Mouse (Mus musculus): Measurements from ENCODE around the gene Apmap.

Apmap gene

DNA sequence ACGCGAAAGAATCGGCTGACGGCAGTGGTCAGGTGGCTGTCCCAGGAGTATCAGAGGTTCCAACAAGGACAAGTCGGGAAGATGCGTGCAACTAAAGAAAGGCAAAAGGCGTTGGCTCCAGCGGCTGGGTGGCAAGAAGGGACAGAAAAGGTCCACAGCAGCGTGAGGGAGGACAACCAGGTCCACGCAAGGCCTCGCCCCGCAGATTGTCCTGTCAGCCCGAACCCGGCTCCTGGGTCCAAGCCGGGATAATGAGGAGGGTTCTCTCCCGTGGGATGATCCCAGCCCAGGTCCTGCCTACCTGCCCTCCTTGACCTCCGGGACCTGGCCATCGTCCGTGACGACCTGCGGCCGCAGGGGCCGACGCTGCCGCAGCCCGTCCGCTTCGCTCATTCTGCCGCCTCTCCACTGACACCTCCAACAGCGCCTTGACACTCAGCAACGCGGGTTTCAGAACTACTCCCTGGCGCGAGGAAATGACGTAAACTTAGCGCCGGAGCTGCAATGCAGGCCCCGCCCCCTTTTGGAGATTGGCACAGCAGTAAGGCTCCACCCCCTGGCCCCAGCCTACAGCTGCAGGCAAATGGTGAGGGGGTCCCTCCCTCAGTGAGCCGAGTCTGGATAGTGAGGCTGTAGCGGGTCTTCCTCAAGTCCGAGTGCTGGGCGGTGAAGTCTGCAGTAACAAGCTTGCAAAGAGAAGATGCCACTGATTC is at the start of gene Apmap:
TSS of gene Apmap (minus strand) at position 481 of the 713 bp plus-strand sequence.
- peak; percentile 96 for DNase-seq (ENCODE audit: low spot score)

DNA sequence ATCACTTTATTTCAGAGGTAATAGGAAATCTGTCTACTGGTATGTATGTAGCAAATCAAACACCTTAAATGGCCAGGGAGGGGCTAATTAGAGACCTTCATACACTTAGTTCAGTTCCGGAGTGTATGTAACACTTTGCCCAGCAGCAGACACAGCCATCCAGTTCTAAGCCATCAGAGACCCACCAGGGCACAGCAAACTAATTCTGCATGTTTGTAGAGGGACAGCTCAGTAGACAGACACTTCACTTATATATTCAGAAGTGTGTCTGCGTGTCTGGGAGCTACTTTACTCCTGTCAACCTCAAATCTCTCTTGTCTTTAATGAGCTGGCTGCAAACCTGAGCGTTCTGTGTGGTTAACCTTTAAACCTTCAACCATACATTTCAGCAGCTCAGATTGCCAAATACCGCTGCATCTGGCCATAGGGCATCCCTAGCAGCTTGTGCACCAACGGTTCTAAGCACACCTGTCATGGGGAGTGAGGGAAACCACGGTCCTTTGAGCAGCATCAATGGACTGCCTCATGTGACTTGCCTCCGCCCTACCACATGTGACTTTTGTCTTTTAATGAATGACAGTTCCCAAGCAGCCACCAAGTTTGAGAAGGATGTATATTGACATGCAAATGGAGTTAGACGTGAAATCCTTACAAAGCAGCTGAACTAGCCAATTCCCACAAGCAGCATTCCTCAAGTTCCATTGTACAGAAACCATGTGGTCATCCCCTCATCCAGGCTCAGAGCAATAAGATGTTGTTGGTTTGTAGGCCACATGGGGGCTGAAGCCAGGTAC is 48.8 kb upstream of the Apmap start:
- DNase-seq (ENCODE audit: low spot score), result no peak

DNA sequence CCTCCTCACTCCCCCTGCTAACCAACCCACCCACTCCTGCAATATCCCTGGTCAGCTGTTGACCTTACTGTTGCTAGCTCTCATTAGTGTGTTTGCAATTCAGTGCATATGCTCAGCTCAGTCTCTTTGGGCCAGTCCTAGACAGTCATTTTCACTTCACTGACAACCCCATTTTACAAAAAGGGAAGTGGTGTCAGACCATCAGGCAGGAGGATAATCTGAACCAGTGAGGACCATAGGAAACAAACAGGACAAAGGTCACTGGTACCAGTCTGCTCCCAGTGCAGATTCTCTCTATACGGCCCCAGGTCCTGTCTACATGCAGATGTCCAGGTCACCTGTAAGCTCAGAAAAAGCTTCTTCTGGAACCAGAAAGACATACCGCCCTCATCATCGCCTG is 47.7 kb upstream of the Apmap start:
- DNase-seq (ENCODE audit: low spot score), result no peak

DNA sequence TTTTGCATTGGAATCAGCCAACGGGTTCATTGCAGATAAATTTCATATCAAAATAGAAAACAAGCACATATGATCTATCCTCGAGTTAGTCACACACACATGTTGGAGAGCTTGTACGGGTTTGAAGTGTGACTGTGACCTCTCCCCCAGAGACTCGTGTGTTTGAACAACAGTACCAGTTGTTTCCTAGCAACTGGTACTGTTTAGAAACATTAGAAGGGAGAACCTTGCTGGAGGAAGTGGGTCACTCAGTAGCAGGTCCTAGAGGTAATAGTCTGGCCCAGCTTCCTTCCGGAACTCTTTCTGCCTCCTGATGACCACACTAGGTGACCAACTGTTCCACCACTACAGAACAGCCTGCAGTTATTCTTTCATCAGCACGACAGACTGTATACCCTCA is 46.9 kb upstream of the Apmap start:
- peak; percentile 54 for DNase-seq (ENCODE audit: low spot score)

DNA sequence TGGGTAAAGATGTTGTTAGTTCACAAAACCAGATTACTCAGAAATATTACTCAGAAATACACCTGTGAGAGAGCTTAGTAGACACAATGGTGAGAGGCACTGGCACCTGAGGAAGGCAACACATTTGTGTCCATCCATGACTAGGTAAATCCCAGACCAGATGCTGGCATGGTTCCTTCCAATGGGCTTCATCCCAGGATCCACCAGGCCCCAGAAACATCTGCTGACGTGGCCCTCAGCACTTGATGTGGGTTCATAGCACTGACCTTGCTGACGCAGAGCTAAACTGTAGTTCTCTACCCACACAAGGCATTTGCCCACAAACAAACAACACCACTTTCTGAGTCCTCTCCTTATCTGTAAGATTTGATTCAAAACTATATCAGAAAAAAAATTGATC is 46.4 kb upstream of the Apmap start:
- DNase-seq (ENCODE audit: low spot score), result no peak

DNA sequence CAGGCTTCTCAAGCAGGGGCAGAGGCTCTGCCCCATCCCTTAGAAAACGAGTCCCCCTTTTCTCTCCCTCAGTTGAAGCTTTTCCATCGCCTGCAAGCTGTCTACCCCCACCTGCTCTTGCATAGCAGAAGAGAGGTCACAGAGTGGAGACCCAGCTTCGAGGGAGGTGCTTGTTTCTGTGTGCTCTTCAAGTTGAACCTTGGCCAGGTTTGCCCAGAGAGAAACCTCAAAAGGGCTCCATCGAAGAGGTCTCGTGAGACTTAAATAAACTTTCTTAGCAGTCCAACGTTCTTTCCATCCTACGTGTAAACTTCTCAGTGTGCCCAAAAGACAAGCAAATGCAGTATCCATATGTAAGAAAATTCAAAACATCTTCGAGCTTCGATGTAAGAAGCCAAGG is 43.0 kb upstream of the Apmap start:
- DNase-seq (ENCODE audit: low spot score), result no peak

DNA sequence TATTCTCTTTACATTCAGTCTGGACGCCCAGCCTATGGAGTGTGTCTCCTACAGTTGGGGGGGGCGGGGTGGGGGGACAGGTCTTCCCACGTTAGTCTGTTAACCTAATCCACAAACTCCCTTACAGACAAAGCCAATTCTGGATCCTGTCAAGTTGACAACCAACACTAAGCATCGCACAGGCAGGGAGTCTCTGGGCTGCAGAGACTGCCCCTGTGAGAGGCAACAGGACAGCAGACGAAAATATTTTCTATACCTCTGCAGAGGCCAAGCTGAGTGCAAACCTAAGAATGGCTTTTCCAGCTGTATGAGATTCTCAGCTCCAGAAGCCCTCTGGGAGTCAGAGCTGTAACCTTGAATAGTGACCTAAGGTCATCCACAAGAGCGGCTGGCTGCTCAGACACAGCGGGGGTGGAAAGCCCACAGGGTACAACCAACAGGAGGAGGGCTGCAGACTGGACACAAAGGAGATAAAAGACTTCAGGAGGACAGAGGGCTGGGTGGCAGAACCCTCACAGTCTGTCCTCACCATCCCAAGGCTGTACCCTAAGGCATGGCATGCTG is 42.2 kb upstream of the Apmap start:
- DNase-seq (ENCODE audit: low spot score), result no peak

DNA sequence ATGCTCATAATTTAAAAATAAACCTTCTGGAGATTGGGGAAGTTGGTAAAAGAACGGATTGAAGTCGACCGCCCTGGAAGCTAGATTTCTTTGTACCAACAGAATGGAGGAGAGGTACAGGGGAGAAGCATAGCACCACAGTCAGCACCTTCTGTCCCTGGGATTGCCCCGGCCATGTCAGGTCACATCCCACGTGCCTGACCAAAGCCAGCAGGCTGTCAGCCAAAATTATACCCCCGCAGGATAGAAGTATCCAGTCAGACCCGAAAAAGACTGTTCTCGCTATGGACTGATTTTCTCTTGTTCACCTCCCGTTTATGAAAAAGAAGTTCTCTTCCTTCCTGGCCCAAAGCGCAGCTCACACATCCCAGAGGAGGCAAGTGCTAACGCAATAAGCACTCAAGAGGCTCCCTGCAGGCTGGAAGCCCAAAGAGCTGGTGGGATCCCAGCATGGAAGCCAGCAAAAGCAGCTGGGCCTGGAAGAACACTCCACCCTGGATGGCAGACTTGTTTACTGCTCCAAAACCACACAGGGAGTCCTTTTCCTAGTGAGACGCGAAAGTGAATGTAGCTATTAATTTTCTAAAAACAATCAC is 40.0 kb upstream of the Apmap start:
- DNase-seq (ENCODE audit: low spot score), result no peak

DNA sequence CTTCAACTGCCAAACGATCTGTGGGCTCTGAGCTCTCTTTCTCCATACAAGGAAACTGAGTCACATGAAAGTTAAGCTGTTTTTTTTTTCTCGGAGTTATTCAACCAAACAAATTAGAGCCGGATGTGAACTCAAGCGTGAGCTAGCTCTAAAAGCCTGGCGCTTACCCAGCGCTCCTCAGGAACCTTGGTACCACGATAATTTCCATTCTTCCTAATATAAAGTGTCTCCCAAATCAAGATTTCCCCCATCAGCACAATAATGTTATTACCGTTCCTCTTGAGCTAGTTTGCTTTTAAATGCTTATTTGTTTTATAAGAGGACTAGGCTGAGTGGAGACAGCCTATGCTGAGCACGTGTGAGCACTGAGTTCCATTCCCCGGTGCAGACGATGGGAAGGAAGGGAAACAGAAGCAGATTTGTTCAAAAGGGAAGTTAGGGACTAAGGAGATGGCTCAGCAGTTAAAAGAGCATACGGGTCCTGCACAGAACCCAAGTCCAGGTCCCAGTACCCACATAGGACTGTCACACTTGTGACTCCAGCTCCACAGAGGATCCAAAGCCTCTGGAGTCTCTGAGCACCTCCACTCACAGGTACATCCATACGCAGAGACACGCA is 39.4 kb upstream of the Apmap start:
- DNase-seq (ENCODE audit: low spot score), result no peak

DNA sequence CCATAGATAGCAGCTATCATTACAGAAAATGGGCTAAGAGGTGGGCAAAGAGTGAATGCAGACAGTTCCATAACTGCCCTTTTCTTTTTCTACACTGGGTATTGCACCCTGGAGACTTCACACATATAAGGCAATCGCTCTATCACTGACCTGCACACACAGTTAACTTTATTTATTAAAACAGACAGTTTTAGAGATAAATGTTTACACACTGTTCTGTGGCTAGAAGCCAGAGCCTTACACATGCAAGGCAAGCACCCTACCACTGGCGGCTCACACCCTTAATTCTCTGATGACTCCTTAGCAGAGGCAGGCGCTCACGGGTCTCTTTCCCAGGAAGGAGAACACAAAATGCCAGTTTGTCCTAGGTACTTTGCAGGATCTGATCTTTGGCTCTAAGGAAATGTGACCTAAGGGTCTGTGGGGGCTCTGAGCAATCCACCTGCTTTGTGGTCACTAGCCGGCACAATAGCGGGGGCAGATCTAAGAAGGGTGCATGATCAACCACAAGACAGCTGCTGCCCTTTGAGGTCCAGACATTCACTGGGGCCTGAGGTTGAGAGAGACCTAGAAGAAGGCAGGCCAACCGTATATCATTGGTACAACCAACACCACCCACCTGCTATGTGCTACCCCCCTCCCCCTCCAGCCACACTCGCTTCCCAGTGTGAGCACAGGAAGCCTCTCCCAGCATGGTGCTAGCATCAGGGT is 38.2 kb upstream of the Apmap start:
- no peak for DNase-seq (ENCODE audit: low spot score)

DNA sequence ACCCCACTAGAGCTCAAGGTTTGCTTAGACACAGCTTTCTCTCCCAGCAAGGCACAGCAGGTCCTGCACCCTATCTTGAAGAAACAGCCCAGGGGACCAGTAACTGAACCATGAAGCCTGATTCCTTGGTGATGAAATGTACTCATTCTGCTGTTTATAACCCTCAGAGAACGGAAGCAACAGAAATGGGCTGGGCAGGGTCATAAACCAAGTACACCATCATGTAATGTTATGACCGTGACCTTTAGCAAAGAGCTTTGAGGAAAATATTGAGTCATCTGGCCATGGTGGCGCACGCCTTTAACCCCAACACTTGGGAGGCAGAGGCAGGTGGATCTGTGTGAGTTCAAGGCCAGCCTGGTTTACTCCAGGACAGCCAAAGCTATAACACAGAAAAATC is 36.9 kb upstream of the Apmap start:
- DNase-seq (ENCODE audit: low spot score), result peak; percentile 25

DNA sequence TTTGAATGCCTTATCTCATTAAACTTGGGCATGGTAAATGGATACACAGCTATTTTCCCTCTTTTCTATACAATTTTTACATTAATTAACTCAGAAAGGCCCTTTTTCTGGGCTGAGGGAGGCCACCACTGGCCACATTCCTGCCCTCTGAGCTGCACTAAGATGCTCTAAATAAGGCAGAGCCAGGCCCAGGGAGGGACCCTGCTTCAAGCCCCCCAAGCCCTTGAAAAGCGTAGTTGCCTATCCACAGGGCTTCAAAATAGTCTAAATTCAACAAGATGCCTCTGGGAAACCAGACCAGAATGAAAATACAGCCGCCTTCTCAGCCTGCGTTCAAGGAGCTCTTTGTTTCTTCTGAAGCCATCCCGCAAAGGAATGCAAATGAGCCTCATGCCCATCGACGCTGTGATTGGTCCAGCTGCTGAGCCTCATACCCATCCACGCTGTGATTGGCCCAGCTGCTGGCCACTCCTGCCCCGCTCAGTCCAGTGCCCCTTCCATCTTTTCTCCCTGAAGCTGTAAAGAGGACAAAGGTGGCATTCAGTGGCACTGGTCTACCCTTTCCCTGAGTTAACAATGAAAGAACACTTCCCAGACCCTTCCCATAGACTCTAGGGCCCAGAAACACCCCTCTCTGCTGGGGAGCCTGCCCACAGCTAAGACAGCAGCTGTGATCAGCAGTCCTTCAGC is 35.5 kb upstream of the Apmap start:
- DNase-seq (ENCODE audit: low spot score), result no peak

DNA sequence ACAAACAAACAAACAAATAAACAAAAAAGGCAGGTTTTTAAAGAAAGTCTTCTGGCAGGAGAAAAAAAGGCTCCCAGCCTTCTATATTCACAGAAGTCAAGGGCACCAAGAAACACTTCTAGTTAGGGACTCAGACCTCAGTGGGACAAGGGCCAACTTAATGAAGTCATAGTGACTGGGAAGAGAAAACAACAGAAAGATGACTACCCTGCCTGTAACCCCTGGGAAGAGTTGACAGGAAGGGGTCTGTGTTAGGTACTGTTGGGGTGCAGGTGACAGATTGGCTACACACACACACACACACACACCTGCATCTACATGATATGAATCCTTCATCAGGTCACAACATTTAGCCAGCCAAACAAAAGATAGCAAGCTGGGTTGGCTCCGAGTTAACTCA is 34.8 kb upstream of the Apmap start:
- no peak for DNase-seq (ENCODE audit: low spot score)

DNA sequence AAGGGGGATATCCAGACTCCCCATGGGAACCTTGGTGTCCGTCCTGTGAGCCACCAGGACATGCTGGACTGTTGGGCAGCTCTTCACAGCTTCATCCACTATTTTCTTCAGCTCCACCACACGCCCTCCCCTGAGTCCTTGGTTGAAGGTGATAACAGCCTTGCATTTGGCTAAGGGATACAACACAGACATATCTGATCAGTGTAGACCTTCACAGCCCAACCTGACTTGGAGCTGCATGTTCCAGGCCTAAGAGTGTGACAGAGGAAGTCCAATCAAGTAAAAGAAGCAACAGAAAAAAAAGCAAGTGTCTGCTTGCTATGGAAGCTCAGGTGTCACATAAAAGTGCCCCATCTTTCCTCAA is 30.0 kb upstream of the Apmap start:
- DNase-seq (ENCODE audit: low spot score), result no peak

DNA sequence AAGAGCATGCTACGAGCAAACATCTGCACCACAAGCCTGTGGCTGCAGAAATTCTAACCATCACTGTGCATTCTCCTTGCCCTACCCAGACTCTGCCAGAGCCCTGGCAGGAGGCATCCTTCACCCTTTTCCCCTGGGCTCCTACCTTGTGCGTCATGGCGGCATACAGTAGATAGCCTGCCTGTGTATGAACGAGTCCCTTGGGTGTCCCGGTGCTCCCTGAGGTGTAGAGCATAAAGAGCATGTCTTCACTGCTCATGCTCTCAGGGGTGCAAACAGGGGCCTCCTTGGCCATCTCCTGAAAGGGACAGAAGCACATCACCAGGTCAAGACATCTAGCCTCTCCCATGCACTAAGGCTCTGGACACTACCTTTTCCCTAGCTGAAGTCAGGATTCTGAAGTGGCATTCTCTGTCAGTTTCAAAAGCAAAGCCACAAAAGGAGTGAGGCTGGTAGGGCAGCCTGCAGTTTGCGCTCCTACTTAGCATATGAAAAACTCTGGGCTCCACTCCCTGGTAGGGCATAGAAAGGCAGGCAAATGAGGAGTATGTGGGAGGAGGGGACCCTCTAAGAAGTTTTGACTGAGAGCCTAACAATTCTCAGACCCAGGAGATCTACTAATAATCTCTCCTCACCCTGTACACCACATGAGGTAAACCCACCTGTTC is 29.5 kb upstream of the Apmap start:
- no peak for DNase-seq (ENCODE audit: low spot score)

DNA sequence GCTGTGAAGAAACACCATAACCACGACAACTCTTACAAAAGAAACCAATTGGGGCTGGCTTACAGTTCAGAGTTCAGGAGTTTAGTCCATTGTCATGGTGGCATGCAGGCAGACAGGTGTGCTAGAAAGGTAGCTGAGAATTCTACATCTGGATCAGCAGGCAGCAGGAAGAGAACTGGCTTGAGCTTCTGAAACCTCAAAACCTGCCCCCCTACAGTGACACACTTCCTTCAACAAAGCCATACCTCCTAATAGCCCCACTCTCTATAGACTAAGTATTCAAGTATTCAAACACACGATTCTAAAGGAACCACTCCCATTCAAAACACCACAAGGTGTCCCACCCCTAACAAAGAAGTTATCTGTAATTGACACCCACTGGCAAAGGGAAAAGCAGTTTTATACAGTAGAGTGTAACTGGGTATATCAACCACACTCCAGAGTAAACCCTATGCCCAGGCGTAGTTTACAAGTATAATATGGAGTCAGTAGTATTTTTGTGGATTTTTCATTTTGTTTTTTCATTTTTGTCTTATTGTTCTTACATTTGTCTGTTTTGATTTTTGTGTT is 27.6 kb upstream of the Apmap start:
- no peak for DNase-seq (ENCODE audit: low spot score)

DNA sequence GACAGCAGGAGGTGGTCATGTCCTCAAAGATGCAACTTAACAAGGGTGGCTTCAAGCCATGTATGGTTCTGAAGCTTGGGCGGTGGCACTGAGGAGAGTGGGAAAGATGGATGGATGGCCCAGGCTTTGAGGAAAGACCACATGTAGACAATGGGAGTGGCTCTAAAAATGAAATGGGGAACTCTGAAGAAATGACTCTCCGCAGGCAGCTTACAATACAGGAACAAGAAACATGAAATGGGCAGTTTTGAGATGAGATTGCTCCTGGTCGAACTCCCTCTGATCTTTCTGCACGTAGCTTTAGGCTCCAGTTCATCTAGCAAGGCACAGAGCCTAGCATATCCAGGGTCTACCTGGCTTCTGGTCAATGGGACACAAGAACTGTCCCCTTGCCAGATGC is 20.9 kb upstream of the Apmap start:
- no peak for DNase-seq (ENCODE audit: low spot score)

DNA sequence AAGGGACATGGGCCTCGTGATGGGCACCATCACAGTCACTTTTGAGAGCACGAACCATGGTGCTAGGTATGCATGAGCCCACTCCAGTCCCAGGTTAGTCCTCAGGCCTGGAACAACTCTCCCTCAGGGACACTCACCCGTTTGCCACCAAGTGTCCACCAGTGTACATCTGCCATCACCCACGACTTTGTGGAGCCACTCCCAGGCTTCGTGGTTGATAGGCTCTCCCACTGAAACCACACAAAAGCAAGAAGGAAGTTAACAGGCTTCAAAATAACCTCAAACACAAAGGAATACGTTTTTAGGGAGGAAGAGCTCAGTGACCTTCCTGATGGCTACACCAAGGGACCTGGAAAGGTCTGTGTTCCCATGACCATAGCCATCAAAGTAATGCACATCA is 18.8 kb upstream of the Apmap start:
- DNase-seq (ENCODE audit: low spot score), result no peak

DNA sequence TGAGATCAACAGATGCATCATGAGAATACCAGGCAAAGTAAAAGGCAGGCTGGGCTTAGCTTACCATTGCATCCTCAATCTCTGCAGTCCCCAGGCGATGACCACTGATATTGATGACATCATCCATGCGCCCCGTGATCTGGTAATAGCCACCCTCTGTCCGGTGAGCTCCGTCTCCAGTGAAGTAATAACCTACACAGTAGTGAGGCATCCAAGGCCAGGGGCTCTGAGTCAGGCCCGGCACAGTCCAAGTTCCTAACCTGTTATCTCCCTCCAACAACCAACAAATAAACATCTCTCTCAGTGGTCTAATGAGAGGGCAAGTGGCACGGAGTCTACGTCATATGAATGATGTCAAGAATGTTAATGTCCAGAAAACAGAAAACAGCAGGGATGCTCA is 16.6 kb upstream of the Apmap start:
- DNase-seq (ENCODE audit: low spot score), result no peak

DNA sequence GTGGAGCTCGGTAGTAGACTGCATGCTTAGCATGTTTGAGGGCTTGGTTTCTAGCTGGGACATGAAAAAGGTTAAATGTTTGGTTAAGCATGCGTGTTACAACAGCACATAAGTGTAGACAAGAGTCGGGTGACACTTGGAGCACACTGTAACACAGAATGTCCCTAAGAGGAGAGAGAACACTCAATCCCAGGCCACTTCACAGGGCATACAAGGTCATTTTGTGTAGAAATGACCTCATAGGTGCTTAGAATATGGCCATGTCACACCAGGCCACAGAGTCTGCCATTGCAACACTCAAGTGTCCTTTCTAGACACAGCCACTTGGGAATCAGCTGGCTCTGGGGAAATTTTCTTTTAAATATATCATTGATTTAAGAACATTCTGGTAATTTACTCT is 15.6 kb upstream of the Apmap start:
- DNase-seq (ENCODE audit: low spot score), result peak; percentile 73

DNA sequence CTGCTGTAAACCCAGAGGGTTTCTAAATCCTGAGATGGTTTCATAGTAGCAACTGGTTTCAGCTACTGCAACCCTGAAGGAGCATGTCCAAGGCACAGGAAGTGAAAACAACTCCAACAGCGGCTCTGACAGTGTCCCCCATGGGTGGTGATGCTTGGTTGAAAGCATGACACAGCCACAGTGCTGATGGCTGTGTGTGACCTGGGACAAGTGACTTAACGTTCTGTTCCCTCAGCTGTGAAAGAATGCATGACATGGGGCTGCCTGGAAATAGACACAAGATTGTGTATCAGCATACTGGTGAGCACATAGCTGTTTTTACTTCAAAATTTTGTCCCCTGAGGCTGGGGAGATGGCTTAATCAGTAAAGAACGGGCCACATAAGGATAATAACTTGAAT is 13.3 kb upstream of the Apmap start:
- no peak for DNase-seq (ENCODE audit: low spot score)

All from lung, postnatal 25 days (tissue).